Mouse (Mus musculus) kidney, postnatal 0 days (tissue): ENCODE measurements around the gene Adprm. TPM values are rescaled to one million over a fixed set of nuclear protein-coding genes. Genes with fewer than 3 reads are reported as not detected.

Source experiments
- ATAC-seq: fragments of 200-750 bp; cut with Nextera tagmentation; replicated peaks from 2 replicates; pipeline ENCODE4 v1.8.0; 2017; ENCODE audit warnings: low read depth, moderate number of reproducible peaks, moderate TSS enrichment, moderate library complexity; ENCODE audit not compliant: low FRiP score
- DNase-seq: peaks from one replicate; pipeline ENCODE4 v3.0.0-alpha.2; 2016; ENCODE audit warnings: low spot score
- H3K27ac ChIP-seq: fragments of 300-500 bp; sonication (generic); 2 replicates; pipeline ENCODE4 v1.5.1; 2014; ENCODE audit warnings: mild to moderate bottlenecking
- H3K27me3 ChIP-seq: fragments of 300-500 bp; sonication (generic); 2 replicates; pipeline ENCODE4 v1.6.1; 2014; ENCODE audit warnings: low read length, mixed read lengths; ENCODE audit not compliant: insufficient read depth
- H3K36me3 ChIP-seq: fragments of 300-500 bp; sonication (generic); 2 replicates; pipeline ENCODE4 v1.6.1; 2014; ENCODE audit warnings: low read length, mixed read lengths; ENCODE audit not compliant: insufficient read depth
- H3K4me1 ChIP-seq: fragments of 300-500 bp; sonication (generic); replicated peaks from 2 replicates; pipeline ENCODE4 v1.6.1; 2014; ENCODE audit warnings: antibody characterized with exemption, low read length, mixed read lengths; ENCODE audit not compliant: insufficient read depth
- H3K4me2 ChIP-seq: fragments of 300-500 bp; sonication (generic); 2 replicates; pipeline ENCODE4 v1.6.1; 2014; ENCODE audit warnings: mild to moderate bottlenecking, low read length, moderate library complexity, mixed read lengths
- H3K4me3 ChIP-seq: fragments of 300-500 bp; sonication (generic); replicated peaks from 2 replicates; pipeline ENCODE4 v1.5.1; 2014; ENCODE audit warnings: low read depth, low read length
- H3K9ac ChIP-seq: fragments of 300-500 bp; sonication (generic); 2 replicates; pipeline ENCODE4 v1.6.1; 2014; ENCODE audit warnings: low read depth, low read length
- H3K9me3 ChIP-seq: fragments of 300-500 bp; sonication (generic); replicated peaks from 2 replicates; pipeline ENCODE4 v1.6.1; 2016; ENCODE audit warnings: low read length, inconsistent platforms, mixed read lengths
- CTCF ChIP-seq: IDR thresholded peaks from 2 replicates; pipeline ENCODE4 v1.5.1; 2016; ENCODE audit warnings: antibody characterized with exemption, low read depth, mild to moderate bottlenecking, moderate library complexity
- WGBS: fragments of 180-500 bp; shearing (Covaris S2); extraction: QIAGEN DNeasy Blood & Tissue Kit; methylation state at CpG from one replicate; pipeline ENCODE4 v1.1.7; 2014; 5-methylcytosine and 5-hydroxymethylcytosine counted together
- microRNA-seq: library from miRNA; unstranded; fragments of <30 nt; microRNA quantifications from one replicate; pipeline ENCODE4, GENCODE M21; 2016
- polyA plus RNA-seq: library from polyadenylated mRNA; unstranded; fragments of >200 nt; fragmentation: Nextera tagmentation; extraction: Ambion mirVana; gene quantifications from 2 replicates; pipeline ENCODE4 v1.2.1, GENCODE M21; 2015

The Adprm gene
- polyA plus RNA-seq, 1 experiment from 2014 or later = 29.5 TPM

DNA sequence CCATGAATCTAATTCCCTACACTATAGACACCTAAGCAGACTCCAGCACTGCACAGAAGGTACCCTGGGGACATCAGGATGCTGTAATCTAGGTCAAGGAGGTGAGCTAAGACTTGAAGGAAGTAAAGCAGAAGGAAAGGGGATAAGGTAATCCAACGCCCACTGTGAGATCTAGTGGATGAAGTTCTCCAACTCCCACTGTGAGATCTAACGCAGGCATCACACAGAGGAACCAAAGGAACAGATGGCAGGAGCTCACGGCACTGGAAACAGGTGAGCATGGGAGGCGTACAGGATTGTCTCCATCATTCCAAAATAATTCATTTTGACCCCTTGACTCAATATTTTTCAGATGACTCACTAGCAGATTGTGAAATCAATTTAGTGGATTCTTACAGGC is 55.9 kb downstream of the Adprm start:
- ATAC-seq (no peak), DNase-seq (no peak)
- no peaks in the 10 kb centered on the region for H3K36me3 ChIP-seq
- no peak overlapping the region for H3K27ac ChIP-seq
- no peak overlapping the region for H3K9ac ChIP-seq
- TF ChIP-seq CTCF = no peak
- no peaks in the 10 kb centered on the region for H3K9me3 ChIP-seq
- no peaks in the 10 kb centered on the region for H3K27me3 ChIP-seq
- no peak overlapping the region for H3K4me3 ChIP-seq
- H3K4me2 ChIP-seq = no peak overlapping the region
- 82% methylated on average over 4 of the region's 4 CpGs for WGBS
- 0 out of 2 replicates have a peak, but pooled peaks cover 3% of the 10 kb centered on the region for H3K4me1 ChIP-seq

- no peak overlapping the region for H3K4me3 ChIP-seq
- H3K4me2 ChIP-seq = no peak overlapping the region
- DNase-seq = no peak
- no peaks in the 10 kb centered on the region for H3K36me3 ChIP-seq
- no peak for TF ChIP-seq CTCF
- no peak for ATAC-seq
- no peaks in the 10 kb centered on the region for H3K9me3 ChIP-seq
- no peaks in the 10 kb centered on the region for H3K27me3 ChIP-seq
- no peak overlapping the region for H3K27ac ChIP-seq
- 0 out of 2 replicates have a peak, but pooled peaks cover 3% of the 10 kb centered on the region for H3K4me1 ChIP-seq
- no peak overlapping the region for H3K9ac ChIP-seq
- 11% methylated on average over 1 of the region's 1 CpGs for WGBS
Observed at GRCm38 (mm10) chr11:66993674-66994073, 58.7 kb downstream of the Adprm start.

DNA sequence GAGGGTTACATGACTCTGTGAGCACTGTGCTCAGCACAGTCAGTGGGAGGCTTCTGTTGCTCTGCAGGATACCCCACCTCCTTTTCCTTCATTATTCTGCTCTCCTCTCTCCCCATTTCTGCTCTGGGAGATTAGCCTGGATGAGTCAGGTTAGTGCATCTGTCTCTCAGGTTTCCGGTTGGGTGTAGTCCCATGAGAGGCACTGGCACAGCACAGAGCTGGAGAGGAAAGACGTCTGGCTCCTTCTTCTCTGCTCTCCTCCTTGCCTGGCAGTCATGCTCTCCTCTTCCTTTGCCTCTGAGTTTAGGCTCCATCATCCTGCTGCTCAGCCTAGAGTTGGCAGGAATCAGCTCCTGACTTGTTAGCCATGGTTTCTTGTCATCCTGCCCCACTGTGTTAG is 60.2 kb downstream of the Adprm start:
- H3K4me1 ChIP-seq = no peaks in the 10 kb centered on the region

More for the DNA sequence above, 60.2 kb downstream of the Adprm start:
- TF ChIP-seq CTCF = no peak
- Histone ChIP-seq H3K4me2 (no peak overlapping the region), H3K4me3 (no peak overlapping the region), H3K27me3 (no peaks in the 10 kb centered on the region), H3K27ac (no peak overlapping the region), H3K9me3 (no peaks in the 10 kb centered on the region), H3K36me3 (no peaks in the 10 kb centered on the region), H3K9ac (no peak overlapping the region)
- ATAC-seq (no peak), DNase-seq (no peak)
- WGBS = 82% methylated on average over 2 of the region's 2 CpGs

Small RNA genes lying within 50 kb of the gene (microRNA-seq; reads per million reads assigned to microRNA genes)
- not detected for gene Mir6923

Other genes with a start within 250 kb of the Adprm start
- 0.09 and 0.12 TPM in 2 replicates for gene Pirt, start 140.6 kb downstream of the Adprm start, polyA plus RNA-seq
- gene Tmem238l, start 96.0 kb downstream of the Adprm start, polyA plus RNA-seq = 0.69 and 1.1 TPM in 2 replicates
- 1.5 and 1.8 TPM in 2 replicates for gene Tmem220, start 27.4 kb downstream of the Adprm start, polyA plus RNA-seq
- 16.0 and 16.7 TPM in 2 replicates for gene Sco1, start 76 bp upstream of the Adprm start, polyA plus RNA-seq
- gene Myh3, start 25.7 kb upstream of the Adprm start, polyA plus RNA-seq = 0.01 and 0.05 TPM in 2 replicates
- gene Myh2, start 118.4 kb upstream of the Adprm start, polyA plus RNA-seq = not detected in 2 replicates
- not detected in 2 replicates for gene Myh1, start 147.5 kb upstream of the Adprm start, polyA plus RNA-seq
- gene Myh4, start 185.4 kb upstream of the Adprm start, polyA plus RNA-seq = not detected in 2 replicates
- 0.03 and 0.05 TPM in 2 replicates for gene Myh8, start 224.5 kb upstream of the Adprm start, polyA plus RNA-seq